Mouse (Mus musculus): ENCODE data around the gene Wars. TPM values are rescaled to one million over a fixed set of nuclear protein-coding genes. Genes with fewer than 3 reads are reported as not detected.

Wars gene
- polyA plus RNA-seq, 1 experiment from 2014 or later: 93.0 TPM

GRCm38 (mm10) chr12:108823036-108823435, 70.9 kb downstream of the Wars start:
- H3K9me3 ChIP-seq (ENCODE audit: control insufficient read depth, low read length): no peaks in the 10 kb centered on the region
- peaks cover 14% of the 10 kb centered on the region for H3K36me3 ChIP-seq (ENCODE audit: control insufficient read depth, insufficient read depth, low read length)
- DNase-seq (ENCODE audit: low spot score): no peak
- H3K4me3 ChIP-seq (ENCODE audit: low read depth, low read length): no peak overlapping the region
- H3K4me2 ChIP-seq (ENCODE audit: low read length): no peak overlapping the region
- no peaks in the 10 kb centered on the region for H3K4me1 ChIP-seq (replicated peaks; ENCODE audit: control insufficient read depth, insufficient read depth, low read length)
- no peak overlapping the region for H3K27ac ChIP-seq (ENCODE audit: low read depth)
- H3K9ac ChIP-seq (ENCODE audit: low read length): no peak overlapping the region
- WGBS: 59% methylated on average over 8 of the region's 8 CpGs
- no peak for ATAC-seq (replicated peaks; ENCODE audit: low FRiP score, low TSS enrichment, low read depth)
- no peaks in the 10 kb centered on the region for H3K27me3 ChIP-seq (replicated peaks; ENCODE audit: control insufficient read depth, insufficient read depth, low read length)

GRCm38 (mm10) chr12:108820461-108820860, 73.5 kb downstream of the Wars start:
- Histone ChIP-seq H3K36me3 (ENCODE audit: control insufficient read depth, insufficient read depth, low read length) (peaks cover 25% of the 10 kb centered on the region), H3K4me3 (ENCODE audit: low read depth, low read length) (no peak overlapping the region), H3K27ac (ENCODE audit: low read depth) (no peak overlapping the region), H3K27me3 (replicated peaks; ENCODE audit: control insufficient read depth, insufficient read depth, low read length) (no peaks in the 10 kb centered on the region), H3K4me2 (ENCODE audit: low read length) (no peak overlapping the region), H3K9me3 (ENCODE audit: control insufficient read depth, low read length) (no peaks in the 10 kb centered on the region), H3K9ac (ENCODE audit: low read length) (no peak overlapping the region), H3K4me1 (replicated peaks; ENCODE audit: control insufficient read depth, insufficient read depth, low read length) (no peaks in the 10 kb centered on the region)
- ATAC-seq (replicated peaks; ENCODE audit: low FRiP score, low TSS enrichment, low read depth): no peak
- WGBS: 91% methylated on average over 4 of the region's 4 CpGs
- DNase-seq (ENCODE audit: low spot score): no peak

GRCm38 (mm10) chr12:108816569-108816968, 77.4 kb downstream of the Wars start:
- Histone ChIP-seq H3K4me2 (ENCODE audit: low read length) (no peak overlapping the region), H3K9ac (ENCODE audit: low read length) (no peak overlapping the region), H3K27me3 (replicated peaks; ENCODE audit: control insufficient read depth, insufficient read depth, low read length) (no peaks in the 10 kb centered on the region), H3K4me3 (ENCODE audit: low read depth, low read length) (no peak overlapping the region), H3K9me3 (ENCODE audit: control insufficient read depth, low read length) (no peaks in the 10 kb centered on the region), H3K4me1 (replicated peaks; ENCODE audit: control insufficient read depth, insufficient read depth, low read length) (no peaks in the 10 kb centered on the region), H3K36me3 (ENCODE audit: control insufficient read depth, insufficient read depth, low read length) (peaks cover 44% of the 10 kb centered on the region), H3K27ac (ENCODE audit: low read depth) (no peak overlapping the region)
- ATAC-seq (replicated peaks; ENCODE audit: low FRiP score, low TSS enrichment, low read depth) (no peak), DNase-seq (ENCODE audit: low spot score) (no peak)
- 81% methylated on average over 11 of the region's 11 CpGs for WGBS

GRCm38 (mm10) chr12:108814470-108814869, 79.5 kb downstream of the Wars start:
- H3K9me3 ChIP-seq (ENCODE audit: control insufficient read depth, low read length): no peaks in the 10 kb centered on the region
- no peak overlapping the region for H3K9ac ChIP-seq (ENCODE audit: low read length)
- no peak overlapping the region for H3K4me2 ChIP-seq (ENCODE audit: low read length)
- no peaks in the 10 kb centered on the region for H3K27me3 ChIP-seq (replicated peaks; ENCODE audit: control insufficient read depth, insufficient read depth, low read length)
- no peak overlapping the region for H3K27ac ChIP-seq (ENCODE audit: low read depth)
- peaks cover 51% of the 10 kb centered on the region for H3K36me3 ChIP-seq (ENCODE audit: control insufficient read depth, insufficient read depth, low read length)
- DNase-seq (ENCODE audit: low spot score) (no peak), ATAC-seq (replicated peaks; ENCODE audit: low FRiP score, low TSS enrichment, low read depth) (no peak)
- H3K4me3 ChIP-seq (ENCODE audit: low read depth, low read length): no peak overlapping the region
- WGBS: 88% methylated on average over 6 of the region's 6 CpGs
- no peaks in the 10 kb centered on the region for H3K4me1 ChIP-seq (replicated peaks; ENCODE audit: control insufficient read depth, insufficient read depth, low read length)

GRCm38 (mm10) chr12:108812463-108812862, 81.5 kb downstream of the Wars start:
- H3K4me2 ChIP-seq (ENCODE audit: low read length): no peak overlapping the region
- 79% methylated on average over 6 of the region's 6 CpGs for WGBS
- H3K27ac ChIP-seq (ENCODE audit: low read depth): no peak overlapping the region
- peaks cover 58% of the 10 kb centered on the region for H3K36me3 ChIP-seq (ENCODE audit: control insufficient read depth, insufficient read depth, low read length)
- DNase-seq (ENCODE audit: low spot score) (no peak), ATAC-seq (replicated peaks; ENCODE audit: low FRiP score, low TSS enrichment, low read depth) (no peak)
- H3K4me3 ChIP-seq (ENCODE audit: low read depth, low read length): no peak overlapping the region
- no peaks in the 10 kb centered on the region for H3K4me1 ChIP-seq (replicated peaks; ENCODE audit: control insufficient read depth, insufficient read depth, low read length)
- H3K9ac ChIP-seq (ENCODE audit: low read length): no peak overlapping the region
- H3K27me3 ChIP-seq (replicated peaks; ENCODE audit: control insufficient read depth, insufficient read depth, low read length): no peaks in the 10 kb centered on the region
- no peaks in the 10 kb centered on the region for H3K9me3 ChIP-seq (ENCODE audit: control insufficient read depth, low read length)

GRCm38 (mm10) chr12:108811133-108811532, 82.8 kb downstream of the Wars start:
- peaks cover 55% of the 10 kb centered on the region for H3K36me3 ChIP-seq (ENCODE audit: control insufficient read depth, insufficient read depth, low read length)
- 55% methylated on average over 2 of the region's 2 CpGs for WGBS
- no peak for DNase-seq (ENCODE audit: low spot score)

GRCm38 (mm10) chr12:108810309-108810708, 83.7 kb downstream of the Wars start:
- peaks cover 48% of the 10 kb centered on the region for H3K36me3 ChIP-seq (ENCODE audit: control insufficient read depth, insufficient read depth, low read length)
- no peaks in the 10 kb centered on the region for H3K9me3 ChIP-seq (ENCODE audit: control insufficient read depth, low read length)

More at GRCm38 (mm10) chr12:108811133-108811532, 82.8 kb downstream of the Wars start:
- Histone ChIP-seq H3K4me2 (ENCODE audit: low read length) (no peak overlapping the region), H3K27ac (ENCODE audit: low read depth) (no peak overlapping the region), H3K9ac (ENCODE audit: low read length) (no peak overlapping the region), H3K4me1 (replicated peaks; ENCODE audit: control insufficient read depth, insufficient read depth, low read length) (no peaks in the 10 kb centered on the region), H3K27me3 (replicated peaks; ENCODE audit: control insufficient read depth, insufficient read depth, low read length) (no peaks in the 10 kb centered on the region), H3K4me3 (ENCODE audit: low read depth, low read length) (no peak overlapping the region), H3K9me3 (ENCODE audit: control insufficient read depth, low read length) (no peaks in the 10 kb centered on the region)
- no peak for ATAC-seq (replicated peaks; ENCODE audit: low FRiP score, low TSS enrichment, low read depth)

More at GRCm38 (mm10) chr12:108810309-108810708, 83.7 kb downstream of the Wars start:
- Histone ChIP-seq H3K4me3 (ENCODE audit: low read depth, low read length) (no peak overlapping the region), H3K4me2 (ENCODE audit: low read length) (no peak overlapping the region), H3K9ac (ENCODE audit: low read length) (no peak overlapping the region), H3K27ac (ENCODE audit: low read depth) (no peak overlapping the region), H3K4me1 (replicated peaks; ENCODE audit: control insufficient read depth, insufficient read depth, low read length) (no peaks in the 10 kb centered on the region), H3K27me3 (replicated peaks; ENCODE audit: control insufficient read depth, insufficient read depth, low read length) (no peaks in the 10 kb centered on the region)
- DNase-seq (ENCODE audit: low spot score) (no peak), ATAC-seq (replicated peaks; ENCODE audit: low FRiP score, low TSS enrichment, low read depth) (no peak)
- WGBS: 80% methylated on average over 7 of the region's 7 CpGs

MicroRNAs encoded within 50 kb of the gene (microRNA counts, 519-probe panel; counts per million panel counts)
- microRNA mmu-miR-345-3p: not detected
- microRNA mmu-miR-345-5p: 3,247 counts per million, percentile 40 among the panel's probes with 10 or more counts

Small RNAs within 50 kb of the gene (microRNA-seq; reads per million reads assigned to microRNA genes)
- 162 reads per million, percentile 64 among the genes with 10 or more reads in this experiment for gene Mir345

Other genes starting within 250 kb of the Wars start
- 43.9 and 51.6 TPM in 2 replicates for gene Degs2, start 191.9 kb downstream of the Wars start, polyA plus RNA-seq (2014; fragmentation: Nextera tagmentation; extraction: Ambion mirVana)
- 18.4 and 20.5 TPM in 2 replicates for gene Yy1, start 101.2 kb downstream of the Wars start, polyA plus RNA-seq (2014; fragmentation: Nextera tagmentation; extraction: Ambion mirVana)
- gene Slc25a29, start 58.3 kb downstream of the Wars start, polyA plus RNA-seq (2014; fragmentation: Nextera tagmentation; extraction: Ambion mirVana): 6.0 and 7.1 TPM in 2 replicates
- gene Slc25a47, start 58.1 kb downstream of the Wars start, polyA plus RNA-seq (2014; fragmentation: Nextera tagmentation; extraction: Ambion mirVana): 11.0 and 12.4 TPM in 2 replicates
- 3.8 and 4.9 TPM in 2 replicates for gene Wdr25, start 543 bp downstream of the Wars start, polyA plus RNA-seq (2014; fragmentation: Nextera tagmentation; extraction: Ambion mirVana)
- 9.9 and 10.3 TPM in 2 replicates for gene Begain, start 174.0 kb upstream of the Wars start, polyA plus RNA-seq (2014; fragmentation: Nextera tagmentation; extraction: Ambion mirVana)

Data from intestine, embryonic 14.5 days (tissue).